Mouse (Mus musculus): ENCODE measurements around the gene Zcrb1. TPM values are rescaled to one million over a fixed set of nuclear protein-coding genes. Genes with fewer than 3 reads are reported as not detected.

The Zcrb1 gene
- 83.3 and 101 TPM in 2 replicates for polyA plus RNA-seq (2015; fragmentation: Nextera tagmentation; extraction: Ambion mirVana)

GRCm38 (mm10) chr15:93397826-93398698 is at the start of gene Zcrb1, which contains the start of gene Pphln1:
TSS of gene Zcrb1 (minus strand) at chr15:93398334.
TSS of gene Pphln1 (plus strand) at chr15:93398350.

GRCm38 (mm10) chr15:93336925-93337761 is 61.0 kb downstream of the Zcrb1 start, which contains the start of gene Yaf2:
TSS of gene Yaf2 (minus strand) at chr15:93336935.

Other genes with a start within 250 kb of the Zcrb1 start
- gene Gxylt1, start 123.2 kb downstream of the Zcrb1 start, polyA plus RNA-seq (2015; fragmentation: Nextera tagmentation; extraction: Ambion mirVana), result 4.3 and 5.2 TPM in 2 replicates
- 30.9 and 37.3 TPM in 2 replicates for gene Yaf2, start 61.4 kb downstream of the Zcrb1 start, polyA plus RNA-seq (2015; fragmentation: Nextera tagmentation; extraction: Ambion mirVana)
- gene Pphln1, start within 50 bp of the Zcrb1 start, polyA plus RNA-seq (2015; fragmentation: Nextera tagmentation; extraction: Ambion mirVana), result 17.6 and 20.6 TPM in 2 replicates
- 8.5 and 10.6 TPM in 2 replicates for gene Prickle1, start 197.6 kb upstream of the Zcrb1 start, polyA plus RNA-seq (2015; fragmentation: Nextera tagmentation; extraction: Ambion mirVana)

Measured in spleen, postnatal 0 days (tissue).